Mouse (Mus musculus) midbrain, embryonic 15.5 days (tissue): ENCODE data around the gene Igfbp5. TPM values are rescaled to one million over a fixed set of nuclear protein-coding genes. Genes with fewer than 3 reads are reported as not detected.

Experiments used
- ATAC-seq: fragments of 200-750 bp; cut with Nextera tagmentation; replicated peaks from 2 replicates; pipeline ENCODE4 v1.8.0; 2017; ENCODE audit warnings: moderate TSS enrichment
- H3K27ac ChIP-seq: fragments of 300-500 bp; sonication (generic); 2 replicates; pipeline ENCODE4 v1.5.1; 2015; ENCODE audit warnings: mild to moderate bottlenecking, inconsistent platforms
- H3K27me3 ChIP-seq: fragments of 300-500 bp; sonication (generic); replicated peaks from 2 replicates; pipeline ENCODE4 v1.6.1; 2015; ENCODE audit warnings: inconsistent platforms
- H3K36me3 ChIP-seq: fragments of 300-500 bp; sonication (generic); replicated peaks from 2 replicates; pipeline ENCODE4 v1.6.1; 2015; ENCODE audit warnings: inconsistent platforms
- H3K4me1 ChIP-seq: fragments of 300-500 bp; sonication (generic); 2 replicates; pipeline ENCODE4 v1.6.1; 2015; ENCODE audit warnings: inconsistent platforms
- H3K4me2 ChIP-seq: fragments of 300-500 bp; sonication (generic); 2 replicates; pipeline ENCODE4 v1.6.1; 2015; ENCODE audit warnings: inconsistent platforms, mild to moderate bottlenecking, moderate library complexity
- H3K4me3 ChIP-seq: fragments of 300-500 bp; sonication (generic); 2 replicates; pipeline ENCODE4 v1.5.1; 2015; ENCODE audit warnings: mild to moderate bottlenecking, inconsistent platforms
- H3K9ac ChIP-seq: fragments of 300-500 bp; sonication (generic); 2 replicates; pipeline ENCODE4 v1.6.1; 2015; ENCODE audit warnings: mild to moderate bottlenecking, inconsistent platforms
- H3K9me3 ChIP-seq: fragments of 300-500 bp; sonication (generic); 2 replicates; pipeline ENCODE4 v1.6.1; 2016; ENCODE audit warnings: inconsistent platforms
- WGBS: fragments of 180-500 bp; shearing (Covaris S2); methylation state at CpG from one replicate; pipeline ENCODE4 v1.1.7; 2015; ENCODE audit warnings: mixed read lengths; 5-methylcytosine and 5-hydroxymethylcytosine counted together
- polyA plus RNA-seq: library from polyadenylated mRNA; unstranded; fragments of >200 nt; fragmentation: Nextera tagmentation; extraction: Ambion mirVana; gene quantifications from 2 replicates; pipeline ENCODE4 v1.2.1, GENCODE M21; 2015

Igfbp5 gene
- polyA plus RNA-seq, 1 experiment from 2014 or later = 39.6 TPM

GRCm38 (mm10) chr1:72813639-72814403, 60.9 kb downstream of the Igfbp5 start:
- Histone ChIP-seq H3K27me3 (no peaks in the 10 kb centered on the region), H3K27ac (peak overlapping the region; percentile 17), H3K9ac (no peak overlapping the region), H3K36me3 (no peaks in the 10 kb centered on the region), H3K4me2 (no peak overlapping the region), H3K9me3 (no peaks in the 10 kb centered on the region), H3K4me3 (no peak overlapping the region), H3K4me1 (peaks cover 16% of the 10 kb centered on the region)
- 7% methylated on average over 6 of the region's 6 CpGs for WGBS
- peak; percentile 70 for ATAC-seq

GRCm38 (mm10) chr1:72813089-72813638, 61.5 kb downstream of the Igfbp5 start:
- Histone ChIP-seq H3K36me3 (no peaks in the 10 kb centered on the region), H3K4me1 (peaks cover 16% of the 10 kb centered on the region), H3K27me3 (no peaks in the 10 kb centered on the region), H3K4me2 (no peak overlapping the region), H3K9ac (no peak overlapping the region), H3K27ac (peak overlapping the region; percentile 17; the same call in 1 of the 2 replicates), H3K4me3 (no peak overlapping the region), H3K9me3 (no peaks in the 10 kb centered on the region)
- 26% methylated on average over 5 of the region's 5 CpGs for WGBS
- ATAC-seq = peak; percentile 61

DNA sequence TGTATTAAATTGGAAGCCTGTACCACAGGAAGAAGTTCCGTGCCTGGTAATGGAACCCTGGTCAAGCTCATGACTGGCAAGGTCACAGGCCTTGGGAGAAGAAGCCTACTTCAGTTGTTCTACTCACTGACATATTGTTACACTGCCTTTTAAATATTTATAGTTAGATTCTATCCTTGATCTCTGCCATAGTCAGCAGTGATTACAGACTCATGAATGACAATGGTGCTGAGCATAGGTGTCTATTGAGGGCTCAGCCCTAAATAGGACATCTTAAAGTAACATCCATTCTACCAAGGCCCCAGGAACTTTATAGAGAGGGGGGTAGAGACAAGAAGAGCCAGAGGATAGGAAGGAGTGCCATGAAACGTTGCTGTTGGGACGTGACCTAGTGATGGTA, 63.6 kb downstream of the Igfbp5 start:
- H3K27ac ChIP-seq = no peak overlapping the region
- no peaks in the 10 kb centered on the region for H3K27me3 ChIP-seq
- no peak for ATAC-seq
- no peak overlapping the region for H3K4me3 ChIP-seq
- H3K9me3 ChIP-seq = no peaks in the 10 kb centered on the region
- peaks cover 21% of the 10 kb centered on the region for H3K4me1 ChIP-seq
- no peaks in the 10 kb centered on the region for H3K36me3 ChIP-seq
- H3K9ac ChIP-seq = no peak overlapping the region
- no peak overlapping the region for H3K4me2 ChIP-seq
- 90% methylated on average over 3 of the region's 3 CpGs for WGBS

GRCm38 (mm10) chr1:72809951-72810675, 64.6 kb downstream of the Igfbp5 start:
- no peak for ATAC-seq
- Histone ChIP-seq H3K27me3 (no peaks in the 10 kb centered on the region), H3K9ac (no peak overlapping the region), H3K36me3 (no peaks in the 10 kb centered on the region), H3K4me1 (peaks cover 24% of the 10 kb centered on the region), H3K4me2 (no peak overlapping the region), H3K4me3 (no peak overlapping the region), H3K9me3 (no peaks in the 10 kb centered on the region), H3K27ac (no peak overlapping the region)
- 87% methylated on average over 7 of the region's 7 CpGs for WGBS

DNA sequence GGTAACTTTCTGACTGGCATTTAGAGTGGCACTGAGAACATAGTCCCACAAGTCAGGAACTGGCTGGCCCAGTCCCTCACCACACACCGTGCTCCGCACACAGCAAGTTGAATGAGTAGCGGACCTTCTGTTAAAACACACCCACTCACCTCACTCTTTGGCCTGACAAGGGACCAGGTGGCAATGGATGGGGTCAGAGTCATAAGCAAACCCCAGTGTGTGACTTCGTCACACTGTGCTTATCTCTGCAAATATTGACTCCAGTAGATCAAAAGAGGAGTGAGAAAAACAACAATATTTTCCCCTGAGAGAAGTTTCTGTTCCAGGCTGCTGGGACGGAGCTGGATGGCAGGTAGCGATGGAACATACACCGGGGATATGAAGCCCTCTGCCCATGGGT, 65.4 kb downstream of the Igfbp5 start:
- H3K27me3 ChIP-seq = no peaks in the 10 kb centered on the region
- no peak overlapping the region for H3K4me3 ChIP-seq
- H3K4me1 ChIP-seq = peaks cover 22% of the 10 kb centered on the region
- H3K36me3 ChIP-seq = no peaks in the 10 kb centered on the region
- H3K4me2 ChIP-seq = no peak overlapping the region
- no peak overlapping the region for H3K27ac ChIP-seq
- no peak for ATAC-seq
- no peak overlapping the region for H3K9ac ChIP-seq
- H3K9me3 ChIP-seq = no peaks in the 10 kb centered on the region
- 96% methylated on average over 7 of the region's 7 CpGs for WGBS

Other genes starting within 250 kb of the Igfbp5 start
- not detected in 2 replicates for gene Ankar, start 174.3 kb downstream of the Igfbp5 start, polyA plus RNA-seq
- 838 and 878 TPM in 2 replicates for gene Rpl37a, start 163.6 kb downstream of the Igfbp5 start, polyA plus RNA-seq
- gene Igfbp2, start 50.4 kb downstream of the Igfbp5 start, polyA plus RNA-seq = 329 and 430 TPM in 2 replicates
- gene Tnp1, start 141.0 kb upstream of the Igfbp5 start, polyA plus RNA-seq = not detected in 2 replicates